Mouse (Mus musculus): Measurements from ENCODE around the gene Mecom.

DNA sequence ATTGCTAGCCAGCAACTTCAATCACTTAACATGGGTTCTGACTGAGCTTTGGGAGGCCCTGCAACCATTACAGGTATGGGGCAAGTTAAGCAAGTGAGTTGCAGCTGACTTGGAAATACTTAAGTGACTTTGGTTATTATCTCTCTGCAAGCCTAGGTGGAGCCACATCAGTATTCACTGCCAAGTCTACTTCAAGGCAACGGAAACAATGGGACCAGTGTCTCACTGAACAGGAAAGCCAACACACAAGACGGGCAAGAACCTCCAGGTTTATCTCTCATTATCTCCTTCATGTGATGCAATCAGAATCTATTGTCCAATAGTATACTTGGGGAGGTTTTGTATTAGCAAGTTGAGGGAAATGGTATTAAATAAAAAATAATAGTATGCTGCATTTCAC, 415.4 kb downstream of the Mecom start:
- TF ChIP-seq CTCF (conservative IDR thresholded peaks at IDR 0.05; ENCODE audit: low read length): no peak
- no peak for TF ChIP-seq POU5F1 (IDR thresholded peaks at IDR 0.05; ENCODE audit: borderline replicate concordance, low read length)

All from E14TG2a.4 (cell line).